Mouse (Mus musculus): Measurements from ENCODE around the gene Ttf2. TPM values are rescaled to one million over a fixed set of nuclear protein-coding genes. Genes with fewer than 3 reads are reported as not detected.

Gene Ttf2
- polyA plus RNA-seq, 1 experiment from 2014 or later, result 8.5 TPM

GRCm38 (mm10) chr3:100911026-100911425 is 58.4 kb downstream of the Ttf2 start:
- H3K9ac ChIP-seq (ENCODE audit: low read depth, low read length), result no peak overlapping the region
- peak overlapping the region; percentile 8; the same call in 1 of the 2 replicates for H3K27ac ChIP-seq
- H3K27me3 ChIP-seq (ENCODE audit: insufficient read depth, low read length), result no peaks in the 10 kb centered on the region
- no peaks in the 10 kb centered on the region for H3K9me3 ChIP-seq (replicated peaks; ENCODE audit: low read length)
- no peak for TF ChIP-seq CTCF (IDR thresholded peaks at IDR 0.05; ENCODE audit: low read depth)
- H3K4me2 ChIP-seq (ENCODE audit: low read length), result no peak overlapping the region
- 64% methylated on average over 9 of the region's 9 CpGs for WGBS
- DNase-seq (ENCODE audit: low spot score) (no peak), ATAC-seq (replicated peaks; ENCODE audit: low FRiP score, low read depth) (no peak)
- 0 out of 2 replicates have a peak, but pooled peaks cover 4% of the 10 kb centered on the region for H3K4me1 ChIP-seq (replicated peaks; ENCODE audit: insufficient read depth, low read length)
- no peak overlapping the region for H3K4me3 ChIP-seq (replicated peaks; ENCODE audit: low read depth, low read length)
- no peaks in the 10 kb centered on the region for H3K36me3 ChIP-seq (ENCODE audit: insufficient read depth, low read length)

- Histone ChIP-seq H3K9me3 (replicated peaks; ENCODE audit: low read length) (no peaks in the 10 kb centered on the region), H3K4me2 (ENCODE audit: low read length) (no peak overlapping the region), H3K27ac (peak overlapping the region; percentile 8; the same call in 1 of the 2 replicates), H3K4me1 (replicated peaks; ENCODE audit: insufficient read depth, low read length) (0 out of 2 replicates have a peak, but pooled peaks cover 4% of the 10 kb centered on the region), H3K9ac (ENCODE audit: low read depth, low read length) (no peak overlapping the region), H3K27me3 (ENCODE audit: insufficient read depth, low read length) (no peaks in the 10 kb centered on the region), H3K4me3 (replicated peaks; ENCODE audit: low read depth, low read length) (no peak overlapping the region), H3K36me3 (ENCODE audit: insufficient read depth, low read length) (no peaks in the 10 kb centered on the region)
- 50% methylated on average over 5 of the region's 5 CpGs for WGBS
- DNase-seq (ENCODE audit: low spot score), result peak; percentile 29
- no peak for TF ChIP-seq CTCF (IDR thresholded peaks at IDR 0.05; ENCODE audit: low read depth)
- no peak for ATAC-seq (replicated peaks; ENCODE audit: low FRiP score, low read depth)
Observed at GRCm38 (mm10) chr3:100910621-100911020, 58.8 kb downstream of the Ttf2 start.

DNA sequence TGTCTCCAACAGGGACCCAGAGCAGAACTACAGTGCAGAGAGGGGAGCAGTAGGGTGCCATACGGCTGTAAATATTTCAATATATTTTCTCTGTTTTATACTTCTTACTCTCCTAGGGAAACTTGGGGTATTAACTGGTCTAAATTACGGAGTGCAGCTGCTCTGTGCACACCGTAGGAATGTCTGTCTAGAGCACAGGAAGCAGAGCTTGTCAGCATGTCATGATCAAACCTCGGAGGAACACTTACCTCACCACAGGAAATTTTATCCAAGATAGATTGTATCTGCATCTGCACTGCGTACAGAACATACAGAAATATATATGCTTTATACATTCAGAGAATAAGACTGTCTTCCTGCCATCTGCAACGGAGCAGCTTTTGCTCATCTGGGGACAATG is 60.9 kb downstream of the Ttf2 start:
- no peak overlapping the region for H3K4me2 ChIP-seq (ENCODE audit: low read length)
- H3K4me3 ChIP-seq (replicated peaks; ENCODE audit: low read depth, low read length), result no peak overlapping the region
- H3K9ac ChIP-seq (ENCODE audit: low read depth, low read length), result no peak overlapping the region
- no peak overlapping the region for H3K27ac ChIP-seq
- no peaks in the 10 kb centered on the region for H3K9me3 ChIP-seq (replicated peaks; ENCODE audit: low read length)
- no peak for ATAC-seq (replicated peaks; ENCODE audit: low FRiP score, low read depth)
- WGBS, result 37% methylated on average over 6 of the region's 6 CpGs
- no peak for TF ChIP-seq CTCF (IDR thresholded peaks at IDR 0.05; ENCODE audit: low read depth)
- H3K27me3 ChIP-seq (ENCODE audit: insufficient read depth, low read length), result no peaks in the 10 kb centered on the region
- H3K36me3 ChIP-seq (ENCODE audit: insufficient read depth, low read length), result no peaks in the 10 kb centered on the region
- H3K4me1 ChIP-seq (replicated peaks; ENCODE audit: insufficient read depth, low read length), result 0 out of 2 replicates have a peak, but pooled peaks cover 4% of the 10 kb centered on the region
- peak; percentile 22 for DNase-seq (ENCODE audit: low spot score)

- Histone ChIP-seq H3K27ac (no peak overlapping the region), H3K4me2 (ENCODE audit: low read length) (no peak overlapping the region), H3K27me3 (ENCODE audit: insufficient read depth, low read length) (no peaks in the 10 kb centered on the region), H3K9me3 (replicated peaks; ENCODE audit: low read length) (no peaks in the 10 kb centered on the region), H3K36me3 (ENCODE audit: insufficient read depth, low read length) (no peaks in the 10 kb centered on the region), H3K4me3 (replicated peaks; ENCODE audit: low read depth, low read length) (no peak overlapping the region), H3K4me1 (replicated peaks; ENCODE audit: insufficient read depth, low read length) (0 out of 2 replicates have a peak, but pooled peaks cover 4% of the 10 kb centered on the region), H3K9ac (ENCODE audit: low read depth, low read length) (no peak overlapping the region)
- peak; percentile 59 for TF ChIP-seq CTCF (IDR thresholded peaks at IDR 0.05; ENCODE audit: low read depth)
- 35% methylated on average over 3 of the region's 3 CpGs for WGBS
- DNase-seq (ENCODE audit: low spot score), result peak; percentile 26
- no peak for ATAC-seq (replicated peaks; ENCODE audit: low FRiP score, low read depth)
Observed at GRCm38 (mm10) chr3:100906916-100907315, 62.5 kb downstream of the Ttf2 start.

- no peak for TF ChIP-seq CTCF (IDR thresholded peaks at IDR 0.05; ENCODE audit: low read depth)
- 42% methylated on average over 6 of the region's 6 CpGs for WGBS
- Histone ChIP-seq H3K9ac (ENCODE audit: low read depth, low read length) (no peak overlapping the region), H3K27ac (no peak overlapping the region), H3K36me3 (ENCODE audit: insufficient read depth, low read length) (no peaks in the 10 kb centered on the region), H3K4me3 (replicated peaks; ENCODE audit: low read depth, low read length) (no peak overlapping the region), H3K27me3 (ENCODE audit: insufficient read depth, low read length) (no peaks in the 10 kb centered on the region), H3K9me3 (replicated peaks; ENCODE audit: low read length) (no peaks in the 10 kb centered on the region), H3K4me2 (ENCODE audit: low read length) (no peak overlapping the region), H3K4me1 (replicated peaks; ENCODE audit: insufficient read depth, low read length) (0 out of 2 replicates have a peak, but pooled peaks cover 4% of the 10 kb centered on the region)
- DNase-seq (ENCODE audit: low spot score) (no peak), ATAC-seq (replicated peaks; ENCODE audit: low FRiP score, low read depth) (no peak)
Observed at GRCm38 (mm10) chr3:100906128-100906527, 63.3 kb downstream of the Ttf2 start.

- DNase-seq (ENCODE audit: low spot score) (no peak), ATAC-seq (replicated peaks; ENCODE audit: low FRiP score, low read depth) (no peak)
- H3K36me3 ChIP-seq (ENCODE audit: insufficient read depth, low read length), result no peaks in the 10 kb centered on the region
- no peaks in the 10 kb centered on the region for H3K27me3 ChIP-seq (ENCODE audit: insufficient read depth, low read length)
- no peaks in the 10 kb centered on the region for H3K9me3 ChIP-seq (replicated peaks; ENCODE audit: low read length)
- WGBS, result 68% methylated on average over 6 of the region's 6 CpGs
- TF ChIP-seq CTCF (IDR thresholded peaks at IDR 0.05; ENCODE audit: low read depth), result no peak
- H3K4me1 ChIP-seq (replicated peaks; ENCODE audit: insufficient read depth, low read length), result no peaks in the 10 kb centered on the region; the same call in 1 of the 2 replicates
- H3K4me2 ChIP-seq (ENCODE audit: low read length), result no peak overlapping the region
- no peak overlapping the region for H3K4me3 ChIP-seq (replicated peaks; ENCODE audit: low read depth, low read length)
- no peak overlapping the region for H3K9ac ChIP-seq (ENCODE audit: low read depth, low read length)
- no peak overlapping the region for H3K27ac ChIP-seq
Observed at GRCm38 (mm10) chr3:100895500-100895899, 74.0 kb downstream of the Ttf2 start.
